Mouse (Mus musculus) liver, embryonic 14.5 days (tissue): ENCODE measurements at regions not wholly inside any gene's neighbourhood (a gene's known extent, or its start where the extent isn't known, plus 50 kb on each side); places are given as distances from the start of the nearest gene placed in this dataset.

Experiments
- CTCF ChIP-seq: IDR thresholded peaks from 2 replicates; pipeline ENCODE4 v1.5.1; 2016; ENCODE audit warnings: antibody characterized with exemption, low read depth, control low read depth
- EP300 ChIP-seq: IDR thresholded peaks from 2 replicates; pipeline ENCODE4 v1.6.1; 2016; ENCODE audit warnings: antibody characterized with exemption, low read depth

GRCm38 (mm10) chr13:39516106-39516505 lies 555.4 kb upstream of the Slc35b3 start:
- TF ChIP-seq CTCF (no peak), EP300 (no peak)
